Mouse (Mus musculus) limb, embryonic 15.5 days (tissue): ENCODE data around the gene Actr1a. TPM values are rescaled to one million over a fixed set of nuclear protein-coding genes. Genes with fewer than 3 reads are reported as not detected.
A peak's percentile ranks its signal among the peaks of the same experiment; 100 is the strongest.

Experiments used
- ATAC-seq: fragments of 200-750 bp; cut with Nextera tagmentation; 2 replicates; pipeline ENCODE4 v1.8.0; 2017; ENCODE audit warnings: low read depth, moderate TSS enrichment; ENCODE audit not compliant: insufficient number of reproducible peaks, low FRiP score, low TSS enrichment
- H3K27ac ChIP-seq: fragments of 300-500 bp; sonication (generic); 2 replicates; pipeline ENCODE4 v1.5.1; 2015; ENCODE audit warnings: moderate library complexity, mild to moderate bottlenecking, inconsistent platforms
- H3K27me3 ChIP-seq: fragments of 300-500 bp; sonication (generic); 2 replicates; pipeline ENCODE4 v1.6.1; 2015; ENCODE audit warnings: inconsistent platforms
- H3K36me3 ChIP-seq: fragments of 300-500 bp; sonication (generic); 2 replicates; pipeline ENCODE4 v1.6.1; 2015; ENCODE audit warnings: inconsistent platforms
- H3K4me1 ChIP-seq: fragments of 300-500 bp; sonication (generic); 2 replicates; pipeline ENCODE4 v1.6.1; 2015; ENCODE audit warnings: inconsistent platforms
- H3K4me2 ChIP-seq: fragments of 300-500 bp; sonication (generic); 2 replicates; pipeline ENCODE4 v1.6.1; 2015; ENCODE audit warnings: mild to moderate bottlenecking, inconsistent platforms
- H3K4me3 ChIP-seq: fragments of 300-500 bp; sonication (generic); 2 replicates; pipeline ENCODE4 v1.5.1; 2015; ENCODE audit warnings: mild to moderate bottlenecking, inconsistent platforms
- H3K9ac ChIP-seq: fragments of 300-500 bp; sonication (generic); 2 replicates; pipeline ENCODE4 v1.6.1; 2015; ENCODE audit warnings: inconsistent platforms
- H3K9me3 ChIP-seq: fragments of 300-500 bp; sonication (generic); 2 replicates; pipeline ENCODE4 v1.6.1; 2016; ENCODE audit warnings: inconsistent platforms
- WGBS: fragments of 180-500 bp; shearing (Covaris S2); methylation state at CpG from one replicate; pipeline ENCODE4 v1.1.7; 2015; 5-methylcytosine and 5-hydroxymethylcytosine counted together
- polyA plus RNA-seq: library from polyadenylated mRNA; unstranded; fragments of >200 nt; fragmentation: Nextera tagmentation; extraction: Ambion mirVana; gene quantifications from 2 replicates; pipeline ENCODE4 v1.2.1, GENCODE M21; 2015

Gene Actr1a
- polyA plus RNA-seq, 1 experiment from 2014 or later = 145 TPM

DNA sequence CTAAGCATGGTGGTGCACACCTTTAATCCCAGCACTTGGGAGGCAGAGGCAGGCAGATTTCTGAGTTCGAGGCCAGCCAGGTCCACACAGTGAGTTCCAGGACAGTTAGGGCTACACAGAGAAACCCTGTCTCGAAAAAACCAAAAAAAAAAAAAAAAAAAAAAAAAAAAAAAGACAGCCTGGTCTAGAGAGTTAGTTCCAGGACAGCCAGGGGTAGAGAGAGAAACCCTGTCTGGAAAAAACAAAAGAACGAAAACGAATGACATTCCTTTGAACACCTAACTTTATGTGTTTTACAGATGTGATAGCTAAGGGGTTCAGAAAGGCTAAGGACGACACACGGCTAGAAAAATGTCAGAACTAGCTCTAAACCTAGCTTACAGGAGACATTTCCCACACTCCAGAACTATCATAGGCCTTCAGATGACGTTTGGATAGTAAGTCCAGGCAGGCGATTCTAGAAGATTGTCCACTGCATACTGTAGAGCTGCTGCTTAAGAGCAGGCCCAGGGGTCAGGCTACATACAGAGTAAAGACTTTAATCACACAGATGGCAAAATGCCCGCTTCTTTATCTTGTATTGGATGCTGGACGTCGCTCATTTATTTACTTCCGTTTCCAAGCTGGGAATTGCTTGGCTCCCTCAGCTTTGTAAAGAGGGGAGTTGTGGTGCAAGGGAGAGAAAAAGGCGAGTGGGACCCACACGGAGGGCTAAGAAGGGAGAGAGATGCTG lies 47.4 kb downstream of the Actr1a start:
- H3K9ac ChIP-seq = peak overlapping the region; percentile 88
- no peaks in the 10 kb centered on the region; the same call in 1 of the 2 replicates for H3K9me3 ChIP-seq
- WGBS = 27% methylated on average over 14 of the region's 14 CpGs
- H3K4me2 ChIP-seq = peak overlapping the region; percentile 87
- H3K27me3 ChIP-seq = peaks cover 5% of the 10 kb centered on the region; the same call in 1 of the 2 replicates
- no peaks in the 10 kb centered on the region for H3K36me3 ChIP-seq
- H3K4me1 ChIP-seq = peaks cover 11% of the 10 kb centered on the region
- H3K27ac ChIP-seq = peak overlapping the region; percentile 86
- peak overlapping the region; percentile 69 for H3K4me3 ChIP-seq
- ATAC-seq = no peak

DNA sequence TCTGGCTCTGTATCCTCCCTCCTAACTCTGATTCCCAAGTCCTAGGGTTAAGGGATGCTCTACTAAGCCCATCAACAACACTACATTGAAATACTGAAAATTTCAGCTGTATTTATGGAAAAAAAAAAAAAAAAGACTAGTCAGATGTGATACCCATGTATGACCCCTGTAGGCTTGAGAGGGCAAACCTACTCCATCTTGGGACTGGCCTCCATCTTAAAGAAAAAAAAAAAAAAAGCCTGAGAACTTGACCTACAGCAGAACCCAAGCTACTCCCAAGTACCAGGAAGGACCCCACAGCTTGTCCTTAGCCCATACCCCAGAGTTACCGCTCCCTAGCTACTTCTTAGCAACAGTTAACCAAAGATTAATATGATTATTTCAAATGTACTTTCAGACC lies 48.4 kb downstream of the Actr1a start:
- 96% methylated on average over 1 of the region's 1 CpGs for WGBS
- no peak overlapping the region for H3K4me3 ChIP-seq
- peaks cover 11% of the 10 kb centered on the region for H3K4me1 ChIP-seq
- H3K27me3 ChIP-seq = peaks cover 5% of the 10 kb centered on the region; the same call in 1 of the 2 replicates
- ATAC-seq = no peak
- H3K27ac ChIP-seq = no peak overlapping the region
- no peak overlapping the region for H3K9ac ChIP-seq
- H3K4me2 ChIP-seq = no peak overlapping the region
- no peaks in the 10 kb centered on the region for H3K36me3 ChIP-seq
- no peaks in the 10 kb centered on the region for H3K9me3 ChIP-seq

DNA sequence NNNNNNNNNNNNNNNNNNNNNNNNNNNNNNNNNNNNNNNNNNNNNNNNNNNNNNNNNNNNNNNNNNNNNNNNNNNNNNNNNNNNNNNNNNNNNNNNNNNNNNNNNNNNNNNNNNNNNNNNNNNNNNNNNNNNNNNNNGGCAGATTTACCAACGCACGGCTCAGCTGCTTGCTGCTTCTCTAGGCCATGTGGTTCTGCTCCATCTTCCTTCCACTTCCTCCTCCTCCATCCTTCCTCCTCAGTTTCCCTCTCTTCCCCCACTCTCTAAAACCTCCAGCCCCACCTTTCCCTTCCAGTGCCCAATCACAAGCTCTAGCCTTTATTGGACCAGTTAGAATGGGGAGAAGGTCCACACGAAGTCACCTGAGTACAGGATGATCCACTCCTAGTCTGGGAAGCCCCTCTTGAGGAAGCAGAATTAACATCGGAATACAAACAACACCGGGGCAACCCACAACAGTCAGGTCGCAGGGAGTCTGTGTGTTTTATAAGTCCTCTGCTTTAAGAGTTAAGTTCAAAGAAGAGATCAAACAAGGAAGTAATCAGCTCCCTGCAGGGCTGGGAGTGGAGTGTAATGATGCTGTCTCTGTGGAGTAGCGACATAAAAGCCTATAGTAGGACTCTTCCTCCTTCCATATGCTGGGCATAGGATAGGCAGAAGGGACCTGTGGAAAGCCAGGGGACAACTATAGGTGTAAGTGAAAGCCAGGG lies 50.7 kb downstream of the Actr1a start:
- Histone ChIP-seq H3K27me3 (peaks cover 10% of the 10 kb centered on the region; the same call in 1 of the 2 replicates), H3K9me3 (no peaks in the 10 kb centered on the region), H3K4me1 (peaks cover 11% of the 10 kb centered on the region), H3K9ac (no peak overlapping the region), H3K4me3 (no peak overlapping the region), H3K27ac (no peak overlapping the region), H3K36me3 (no peaks in the 10 kb centered on the region), H3K4me2 (no peak overlapping the region)
- 16% methylated on average over 7 of the region's 7 CpGs for WGBS
- ATAC-seq = no peak

DNA sequence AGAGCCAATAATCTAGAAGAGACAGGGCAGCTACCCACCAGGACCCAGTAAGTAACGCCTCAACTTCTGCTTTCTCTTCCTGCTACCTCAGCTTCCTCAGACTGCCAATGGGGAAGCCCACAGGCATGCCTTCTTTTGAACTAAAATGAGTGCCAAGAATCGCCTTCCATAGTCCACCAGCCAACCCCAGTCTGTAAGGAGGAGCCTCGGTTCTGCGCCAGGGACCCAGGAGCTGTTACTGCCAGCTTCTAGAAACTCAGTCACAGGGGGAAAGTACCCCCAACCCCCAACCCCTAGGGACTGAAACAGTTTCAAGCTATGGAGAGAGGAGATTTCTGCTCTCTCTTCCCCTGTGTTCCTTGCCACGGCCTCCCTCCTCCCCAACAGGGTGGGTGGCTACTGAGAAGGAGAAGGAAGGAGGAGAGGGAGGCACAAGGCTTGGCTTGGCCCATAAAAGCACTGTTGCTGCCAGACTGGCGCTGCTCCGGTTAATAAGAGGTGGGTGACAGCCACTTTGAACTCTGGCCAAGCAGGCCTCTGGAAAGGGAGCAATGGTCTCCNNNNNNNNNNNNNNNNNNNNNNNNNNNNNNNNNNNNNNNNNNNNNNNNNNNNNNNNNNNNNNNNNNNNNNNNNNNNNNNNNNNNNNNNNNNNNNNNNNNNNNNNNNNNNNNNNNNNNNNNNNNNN lies 56.1 kb downstream of the Actr1a start:
- Histone ChIP-seq H3K4me3 (peak overlapping the region; percentile 7; the same call in 1 of the 2 replicates), H3K9me3 (no peaks in the 10 kb centered on the region), H3K27me3 (peaks cover 8% of the 10 kb centered on the region; the same call in 1 of the 2 replicates), H3K9ac (no peak overlapping the region), H3K4me2 (peak overlapping the region; percentile 73), H3K4me1 (peaks cover 25% of the 10 kb centered on the region), H3K36me3 (no peaks in the 10 kb centered on the region), H3K27ac (peak overlapping the region; percentile 78)
- WGBS = 49% methylated on average over 6 of the region's 7 CpGs
- ATAC-seq = peak; percentile 28; the same call in 1 of the 2 replicates

DNA sequence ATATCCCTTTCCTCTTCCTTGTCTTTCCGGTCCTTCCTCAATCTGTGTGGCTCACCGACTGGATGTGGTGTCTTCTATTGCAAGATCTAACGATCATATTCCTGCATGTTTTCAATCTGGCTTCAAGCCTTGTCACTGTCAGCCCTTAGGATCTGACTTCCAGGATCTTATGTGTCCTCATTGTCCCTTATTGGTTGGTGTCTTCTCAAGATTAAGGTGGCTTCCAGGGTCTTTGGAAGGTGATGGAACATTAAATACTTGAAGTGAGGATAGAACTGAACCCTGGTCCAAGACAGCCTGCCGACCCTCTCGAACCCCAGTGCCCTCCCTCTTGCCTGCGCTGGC lies 56.6 kb downstream of the Actr1a start:
- Histone ChIP-seq H3K9ac (no peak overlapping the region), H3K4me3 (peak overlapping the region; percentile 74), H3K36me3 (no peaks in the 10 kb centered on the region), H3K27ac (peak overlapping the region; percentile 78), H3K4me2 (peak overlapping the region; percentile 73), H3K4me1 (peaks cover 25% of the 10 kb centered on the region), H3K27me3 (0 out of 2 replicates have a peak, but pooled peaks cover 5% of the 10 kb centered on the region), H3K9me3 (no peaks in the 10 kb centered on the region)
- ATAC-seq = no peak
- 51% methylated on average over 6 of the region's 6 CpGs for WGBS

DNA sequence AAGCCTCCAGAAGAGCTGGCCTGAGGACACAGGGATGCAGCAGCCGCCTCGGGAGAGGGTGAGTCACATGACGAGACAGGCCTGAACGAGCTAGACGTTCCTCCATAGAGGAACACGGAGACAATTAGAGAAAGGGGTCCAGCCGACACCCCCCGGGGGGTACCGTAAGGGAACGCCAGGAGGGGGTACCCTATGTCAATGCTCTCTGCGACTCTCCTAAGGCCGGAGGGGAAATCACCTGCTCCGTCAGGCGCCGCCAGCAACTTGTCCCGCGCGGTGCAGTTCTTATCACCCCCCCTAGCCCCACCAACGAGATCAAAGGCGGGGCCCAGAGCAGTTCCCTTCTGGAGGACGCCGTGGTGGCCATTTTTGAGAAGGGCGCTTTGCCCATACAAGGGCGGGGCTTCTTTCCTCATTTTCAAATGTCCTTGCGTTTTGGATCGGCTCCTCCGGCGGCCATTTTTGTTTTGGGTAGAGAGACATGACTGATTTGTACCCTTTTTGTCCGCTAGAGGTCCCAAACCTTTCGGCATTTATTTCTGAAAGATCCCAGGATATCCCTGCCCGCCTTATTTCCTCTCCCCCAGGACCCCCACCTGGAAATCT lies 57.1 kb downstream of the Actr1a start, which contains the start of gene Cuedc2:
Gene Cuedc2, minus strand, starts transcription at position 372 of the 606 bp plus-strand sequence.
- under 1% methylated on average over 31 of the region's 31 CpGs for WGBS

DNA sequence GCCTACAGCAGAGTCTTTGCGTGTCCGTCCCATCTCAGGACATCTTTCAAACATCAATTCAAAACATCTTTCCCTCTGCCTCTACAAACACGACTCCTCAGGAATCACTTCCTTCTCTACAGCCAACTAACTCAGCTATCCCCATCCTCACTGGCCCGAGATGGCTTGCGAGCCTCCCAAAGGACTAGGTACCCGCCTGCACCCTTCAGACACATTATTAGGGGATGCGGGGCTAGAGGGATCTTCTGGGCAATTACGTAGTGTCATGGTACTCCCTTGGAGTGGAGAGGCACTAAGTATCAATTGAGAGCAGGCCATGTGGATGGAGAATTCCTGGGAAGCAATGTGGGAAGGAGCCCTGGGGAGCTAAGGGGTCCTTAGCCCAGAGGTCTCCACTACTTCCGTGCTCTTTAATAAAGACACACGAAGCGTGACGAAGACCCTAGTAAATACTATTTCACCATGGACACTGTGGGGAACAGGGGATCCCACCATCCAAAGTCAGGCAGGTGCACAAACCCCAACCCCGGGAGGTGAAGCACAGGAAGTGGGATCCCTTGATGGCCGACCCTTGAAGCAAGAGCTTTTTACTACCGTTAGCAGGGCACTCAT lies 57.7 kb downstream of the Actr1a start:
- peak overlapping the region; percentile 64 for H3K9ac ChIP-seq
- H3K27ac ChIP-seq = no peak overlapping the region
- no peaks in the 10 kb centered on the region for H3K36me3 ChIP-seq
- H3K4me1 ChIP-seq = peaks cover 25% of the 10 kb centered on the region
- H3K4me3 ChIP-seq = peak overlapping the region; percentile 74
- H3K4me2 ChIP-seq = peak overlapping the region; percentile 73
- 0 out of 2 replicates have a peak, but pooled peaks cover 5% of the 10 kb centered on the region for H3K27me3 ChIP-seq
- WGBS = 39% methylated on average over 15 of the region's 15 CpGs
- no peak for ATAC-seq
- H3K9me3 ChIP-seq = no peaks in the 10 kb centered on the region

More for the DNA sequence above, 57.1 kb downstream of the Actr1a start, which contains the start of gene Cuedc2:
- Histone ChIP-seq H3K4me3 (peak within 1 kb of the TSS; percentile 74), H3K27me3 (0 out of 2 replicates have a peak, but pooled peaks cover 5% of the 10 kb centered on the region), H3K4me1 (peaks cover 25% of the 10 kb centered on the region), H3K27ac (peak within 1 kb of the TSS; percentile 78), H3K4me2 (peak within 1 kb of the TSS; percentile 73), H3K36me3 (no peaks in the 10 kb centered on the region), H3K9me3 (no peaks in the 10 kb centered on the region), H3K9ac (peak within 1 kb of the TSS; percentile 64)
- ATAC-seq = peak; percentile 81

DNA sequence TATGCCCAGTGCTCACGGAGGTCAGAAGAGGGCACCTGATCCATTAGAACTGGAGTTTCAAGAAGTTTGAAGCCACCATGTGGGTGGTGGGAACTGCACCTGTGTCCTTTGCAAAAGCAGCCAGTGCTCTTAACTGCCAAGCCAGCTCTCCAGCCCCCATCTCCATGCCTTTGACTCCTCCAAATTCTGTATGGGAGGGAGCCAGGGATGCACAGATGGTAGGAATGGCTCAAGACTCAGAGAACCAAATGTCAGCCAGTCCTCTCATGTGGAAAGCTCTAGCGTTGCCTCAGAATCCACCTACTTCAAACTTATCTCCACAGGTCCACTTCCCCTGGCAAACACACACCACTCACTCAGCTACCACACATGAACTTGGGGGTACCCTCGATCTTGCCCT lies 61.6 kb downstream of the Actr1a start:
- H3K27me3 ChIP-seq = 0 out of 2 replicates have a peak, but pooled peaks cover 3% of the 10 kb centered on the region

DNA sequence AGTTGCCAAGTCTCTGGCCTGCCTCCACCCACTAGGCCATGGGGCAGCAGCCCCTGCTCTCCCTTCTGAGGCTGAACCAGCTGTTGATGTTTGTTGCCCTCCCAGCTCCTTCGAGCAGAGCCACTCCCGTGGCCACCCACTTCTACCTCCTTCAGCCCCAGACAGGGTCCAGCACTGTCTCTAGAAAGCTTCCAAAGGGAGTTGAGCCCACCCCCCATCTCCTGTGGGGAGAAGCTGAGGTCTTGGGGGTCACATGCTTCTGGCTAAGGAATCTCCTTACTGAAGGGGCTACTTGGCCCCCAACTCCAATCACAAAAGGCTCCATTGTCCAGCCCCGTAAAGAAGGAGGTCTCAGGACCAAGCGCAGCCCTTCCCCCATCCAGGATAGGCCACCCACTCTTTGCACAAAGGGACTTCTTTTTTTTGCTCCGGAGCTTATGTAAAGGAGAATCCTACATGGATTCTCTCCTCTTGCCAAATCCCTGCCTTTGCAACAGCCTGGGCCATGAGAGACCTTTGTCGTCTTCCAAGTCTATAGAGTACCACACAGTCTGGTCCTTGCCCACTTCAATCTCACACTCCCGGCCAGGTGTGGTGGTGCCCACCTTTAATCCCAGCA lies 62.7 kb downstream of the Actr1a start:
- Histone ChIP-seq H3K4me3 (no peak overlapping the region), H3K36me3 (peaks cover 28% of the 10 kb centered on the region), H3K27me3 (0 out of 2 replicates have a peak, but pooled peaks cover 3% of the 10 kb centered on the region), H3K9me3 (no peaks in the 10 kb centered on the region), H3K4me2 (no peak overlapping the region), H3K27ac (no peak overlapping the region), H3K9ac (no peak overlapping the region), H3K4me1 (peaks cover 24% of the 10 kb centered on the region)
- no peak for ATAC-seq
- WGBS = 70% methylated on average over 7 of the region's 7 CpGs

More for the DNA sequence above, 61.6 kb downstream of the Actr1a start:
- WGBS = 88% methylated on average over 3 of the region's 3 CpGs
- H3K4me3 ChIP-seq = no peak overlapping the region
- H3K9me3 ChIP-seq = no peaks in the 10 kb centered on the region
- peaks cover 26% of the 10 kb centered on the region for H3K4me1 ChIP-seq
- H3K36me3 ChIP-seq = peaks cover 28% of the 10 kb centered on the region
- H3K9ac ChIP-seq = no peak overlapping the region
- H3K4me2 ChIP-seq = no peak overlapping the region
- no peak for ATAC-seq
- no peak overlapping the region for H3K27ac ChIP-seq

DNA sequence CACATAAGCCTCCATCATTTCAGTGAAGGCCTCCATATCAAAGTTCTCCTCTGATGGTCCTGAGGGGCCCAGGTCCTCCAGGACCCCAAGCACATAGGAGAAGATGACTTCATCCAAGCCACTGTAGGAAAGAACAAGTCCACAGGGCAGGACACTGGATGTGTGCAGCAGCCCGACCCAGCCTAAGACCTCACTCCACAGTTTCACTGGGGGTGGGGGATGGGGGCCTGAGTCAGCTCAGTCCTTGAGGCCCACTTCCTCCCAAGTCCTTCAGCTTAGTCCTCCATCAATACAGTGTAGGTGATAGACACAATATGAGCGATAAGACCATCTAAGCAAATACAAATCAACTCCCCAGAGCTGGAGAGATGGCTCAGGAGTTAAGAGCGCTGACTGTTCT lies 63.6 kb downstream of the Actr1a start:
- Histone ChIP-seq H3K4me1 (peaks cover 27% of the 10 kb centered on the region), H3K27me3 (peaks cover 12% of the 10 kb centered on the region), H3K4me2 (no peak overlapping the region), H3K36me3 (peaks cover 28% of the 10 kb centered on the region), H3K9ac (no peak overlapping the region), H3K27ac (no peak overlapping the region), H3K4me3 (no peak overlapping the region), H3K9me3 (no peaks in the 10 kb centered on the region)
- no peak for ATAC-seq
- 89% methylated on average over 3 of the region's 3 CpGs for WGBS

DNA sequence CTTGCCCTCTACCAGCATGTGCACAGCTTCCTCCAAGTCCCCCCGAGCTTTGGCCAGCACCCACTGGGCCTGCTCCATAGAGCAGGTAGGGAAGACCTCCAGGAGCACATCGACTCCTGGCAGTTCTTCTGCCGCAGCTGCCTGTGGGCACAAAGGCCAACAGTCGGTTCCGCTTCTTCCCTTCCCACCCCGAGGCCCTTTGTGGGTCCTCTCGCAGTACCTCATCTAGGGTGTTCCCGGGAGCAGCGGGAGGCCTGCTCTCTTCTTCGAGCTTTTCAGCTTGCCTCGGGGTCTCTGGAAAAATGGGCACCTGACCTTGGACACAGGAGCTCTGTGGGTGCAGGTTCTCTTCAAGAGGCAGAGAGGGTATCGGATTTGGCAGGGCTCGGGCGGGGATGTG lies 64.2 kb downstream of the Actr1a start:
- ATAC-seq = no peak
- no peak overlapping the region for H3K9ac ChIP-seq
- no peak overlapping the region for H3K4me3 ChIP-seq
- H3K27ac ChIP-seq = no peak overlapping the region
- no peak overlapping the region for H3K4me2 ChIP-seq
- 91% methylated on average over 14 of the region's 14 CpGs for WGBS
- H3K27me3 ChIP-seq = peaks cover 18% of the 10 kb centered on the region
- peaks cover 28% of the 10 kb centered on the region for H3K36me3 ChIP-seq
- H3K9me3 ChIP-seq = no peaks in the 10 kb centered on the region
- peaks cover 32% of the 10 kb centered on the region for H3K4me1 ChIP-seq
